Mouse (Mus musculus) olfactory bulb, adult 2 months (tissue): ENCODE data around the gene Utp14b.

Experiments
- CTCF ChIP-seq: fragments of 200-500 bp; IDR thresholded peaks from 2 replicates; pipeline ENCODE4 v1.5.1; 2012; ENCODE audit warnings: low read depth, mild to moderate bottlenecking, low read length, moderate library complexity; ENCODE audit not compliant: insufficient read depth
- POLR2A ChIP-seq: fragments of 200-500 bp; IDR thresholded peaks from 2 replicates; pipeline ENCODE4 v1.6.1; 2012; ENCODE audit warnings: mild to moderate bottlenecking, low read depth, low read length, moderate library complexity; ENCODE audit not compliant: insufficient read depth

- no peak for TF ChIP-seq POLR2A
- TF ChIP-seq CTCF: no peak
Measured at GRCm38 (mm10) chr1:78710613-78711329, 52.9 kb downstream of the Utp14b start.
